Mouse (Mus musculus) lung, postnatal 0 days (tissue): ENCODE data around the gene Taf3.

Experiments used
- CTCF ChIP-seq: IDR thresholded peaks from 2 replicates; pipeline ENCODE4 v1.5.1; 2016; ENCODE audit warnings: antibody characterized with exemption, mild to moderate bottlenecking
- EP300 ChIP-seq: IDR thresholded peaks from 2 replicates; pipeline ENCODE4 v1.6.1; 2016; ENCODE audit warnings: antibody characterized with exemption, mild to moderate bottlenecking, control low read depth

- TF ChIP-seq EP300 (no peak), CTCF (peak; percentile 96)
Measured at GRCm38 (mm10) chr2:9879493-9879892, 168.9 kb downstream of the Taf3 start.
